Mouse (Mus musculus): ENCODE measurements at regions not wholly inside any gene's neighbourhood (a gene's known extent, or its start where the extent isn't known, plus 50 kb on each side); places are given as distances from the start of the nearest gene placed in this dataset.

GRCm38 (mm10) chr4:154782291-154782690 lies 55.0 kb upstream of the Ttc34 start:
- TF ChIP-seq POLR2A (IDR thresholded peaks at IDR 0.05; ENCODE audit: borderline replicate concordance, control insufficient read depth, low read depth, low read length), result no peak
- no peak for TF ChIP-seq CTCF (IDR thresholded peaks at IDR 0.05; ENCODE audit: control insufficient read depth, insufficient read depth, low read length)
